Mouse (Mus musculus) gastrocnemius, adult 8-10 months (tissue): ENCODE data around the gene Atp1a4. TPM values are rescaled to one million over a fixed set of nuclear protein-coding genes. Genes with fewer than 3 reads are reported as not detected.
A peak's percentile ranks its signal among the peaks of the same experiment; 100 is the strongest.

Source experiments
- DNase-seq, 2 experiments: peaks; one replicate each; pipeline ENCODE4 v3.0.0; 2022; ENCODE audit warnings: low spot score in 2 of 2
- total RNA-seq, 4 experiments: library from RNA; stranded (reverse); gene quantifications; 2 replicates each; pipeline ENCODE4 v1.2.4; 2022

Atp1a4 gene
- under 1 TPM; 0.11 to 0.44 (median 0.27) TPM for total RNA-seq

DNA sequence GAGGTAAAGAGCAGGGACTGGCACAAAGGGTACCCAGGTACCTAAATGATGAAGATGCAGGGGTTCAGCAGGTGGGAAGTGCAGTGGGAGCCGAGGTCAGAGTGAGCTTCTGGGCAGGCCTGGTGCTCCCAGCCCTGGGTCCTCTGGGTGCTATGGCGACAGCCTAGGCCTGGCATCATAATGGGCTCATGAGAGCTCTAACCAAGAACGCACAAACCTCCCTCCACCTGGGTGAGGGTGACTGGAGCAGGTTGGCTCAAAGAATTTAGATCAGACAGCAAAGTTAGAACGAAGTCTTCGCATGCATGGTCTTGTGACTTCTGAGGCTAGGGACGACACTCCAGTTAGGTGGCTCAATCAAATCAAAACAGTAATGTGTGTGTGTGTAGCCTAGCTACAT lies at the start of gene Atp1a4:
TSS of gene Atp1a4 (minus strand) at position 101 of the 400 bp plus-strand sequence.
- no peak for DNase-seq

DNA sequence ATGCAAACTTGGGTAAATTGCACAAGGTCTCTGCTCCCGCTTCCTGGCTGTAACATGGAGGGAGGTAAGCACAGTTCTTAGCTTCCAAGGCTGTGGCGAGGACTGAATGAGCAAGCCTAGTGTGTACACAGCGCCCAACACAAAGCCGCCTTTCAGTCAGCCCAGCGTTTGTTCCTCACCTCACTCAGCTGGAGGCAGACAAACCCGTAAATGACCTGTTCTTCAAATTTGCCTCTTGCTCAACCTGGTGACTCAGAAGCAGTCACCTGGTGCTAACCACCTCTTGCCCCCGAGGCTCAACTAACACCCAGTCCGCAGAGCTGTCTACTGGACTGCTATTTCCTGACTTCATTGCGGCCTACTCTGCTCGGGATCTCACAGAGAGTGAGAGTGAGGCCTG lies 49.7 kb upstream of the Atp1a4 start:
- DNase-seq, result no peak

DNA sequence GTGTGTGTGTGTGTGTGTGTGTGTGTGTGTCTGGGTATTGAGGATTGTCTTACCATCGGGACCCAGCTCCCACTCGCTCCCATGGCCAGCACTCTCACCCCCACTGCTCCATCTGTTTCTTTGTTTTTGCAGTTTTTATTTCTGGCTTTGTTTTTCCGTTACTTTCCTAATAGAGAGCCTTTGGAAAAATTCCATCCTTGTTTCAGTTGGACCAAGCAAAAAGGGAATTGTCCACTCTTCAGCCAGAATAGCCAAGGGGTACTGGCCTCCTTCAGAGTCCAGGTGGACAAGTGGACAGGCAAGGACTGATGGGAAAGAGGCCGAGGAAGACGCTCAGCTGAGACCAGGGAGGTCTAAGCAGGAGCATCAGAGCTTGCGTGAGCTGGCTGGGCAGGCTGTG lies 48.7 kb upstream of the Atp1a4 start:
- DNase-seq, result no peak

DNA sequence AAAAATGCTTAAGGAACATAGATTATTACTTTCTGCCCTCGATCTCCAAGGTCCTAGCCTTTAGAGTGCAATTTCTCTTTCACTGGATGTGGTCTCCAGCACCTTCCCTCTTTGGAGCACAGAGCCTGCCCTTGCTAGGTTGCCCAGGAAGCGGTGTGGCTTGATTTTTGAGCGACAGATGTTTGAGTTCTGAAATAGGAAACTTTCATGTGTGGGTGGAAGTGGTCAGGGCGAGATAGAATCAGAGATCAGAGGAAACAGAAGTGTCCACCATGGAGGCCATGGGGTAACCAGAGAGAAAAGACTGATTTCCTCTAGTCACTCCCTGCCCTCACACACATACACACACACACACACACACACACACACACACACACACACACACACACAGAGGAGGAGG lies 48.0 kb upstream of the Atp1a4 start:
- DNase-seq, result no peak

DNA sequence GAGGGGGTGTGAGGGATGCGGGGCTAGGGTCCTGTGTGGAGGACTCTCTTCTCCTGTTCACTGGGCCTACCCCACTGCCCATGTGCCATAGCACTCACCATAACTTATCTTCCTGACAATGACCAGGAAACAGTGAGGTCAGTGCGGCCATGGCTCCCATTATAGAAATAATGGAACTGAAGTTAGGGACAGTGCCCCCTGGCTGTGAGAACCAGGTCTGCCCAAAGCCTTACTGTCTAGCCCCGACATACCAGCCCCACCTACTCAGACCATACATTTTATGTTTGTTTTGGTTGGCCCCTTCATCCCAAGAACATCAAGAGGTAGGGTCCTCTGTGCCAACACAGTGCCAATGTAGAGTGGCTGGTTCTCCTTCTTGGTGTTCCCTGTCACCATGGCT lies 47.4 kb upstream of the Atp1a4 start:
- no peak for DNase-seq

DNA sequence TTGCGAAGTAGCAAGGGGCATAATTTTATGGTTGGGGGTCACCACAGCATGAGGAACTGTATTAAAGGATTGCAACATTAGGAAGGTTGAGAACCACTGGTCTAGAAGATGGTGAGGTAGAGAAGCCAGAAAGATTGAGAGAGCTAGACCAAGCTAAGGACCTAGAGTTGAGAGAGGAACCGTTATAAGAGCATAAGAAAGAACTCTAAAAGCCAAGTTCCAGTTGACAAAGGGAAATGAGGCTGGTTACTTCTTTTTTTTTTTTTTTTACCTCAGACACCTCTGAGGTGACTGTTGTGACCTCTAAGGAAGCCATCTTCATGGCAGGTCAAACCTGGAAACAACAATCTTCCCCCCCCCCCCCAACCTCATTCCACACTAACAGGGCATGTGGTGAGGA lies 46.9 kb upstream of the Atp1a4 start:
- no peak for DNase-seq

DNA sequence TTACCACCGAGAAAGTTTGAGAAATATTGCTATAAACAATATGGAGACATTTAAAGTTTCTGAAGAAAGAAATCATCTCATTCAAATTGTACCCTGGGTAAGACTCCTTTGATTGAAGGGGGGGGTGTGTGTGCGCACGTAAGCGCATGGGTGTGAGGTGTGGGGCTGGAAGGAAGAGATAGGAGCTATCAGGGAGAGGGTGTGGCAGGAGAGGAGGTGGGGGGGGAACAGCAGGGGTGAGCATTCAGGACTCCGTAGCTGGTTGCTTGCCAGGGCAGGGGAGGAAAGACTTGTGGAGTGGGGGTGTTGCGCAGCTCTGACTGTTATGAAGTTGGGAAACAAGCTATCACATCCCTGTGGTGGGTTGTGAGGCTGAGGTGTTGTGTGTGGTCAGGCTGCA lies 46.2 kb upstream of the Atp1a4 start:
- DNase-seq, result no peak

DNA sequence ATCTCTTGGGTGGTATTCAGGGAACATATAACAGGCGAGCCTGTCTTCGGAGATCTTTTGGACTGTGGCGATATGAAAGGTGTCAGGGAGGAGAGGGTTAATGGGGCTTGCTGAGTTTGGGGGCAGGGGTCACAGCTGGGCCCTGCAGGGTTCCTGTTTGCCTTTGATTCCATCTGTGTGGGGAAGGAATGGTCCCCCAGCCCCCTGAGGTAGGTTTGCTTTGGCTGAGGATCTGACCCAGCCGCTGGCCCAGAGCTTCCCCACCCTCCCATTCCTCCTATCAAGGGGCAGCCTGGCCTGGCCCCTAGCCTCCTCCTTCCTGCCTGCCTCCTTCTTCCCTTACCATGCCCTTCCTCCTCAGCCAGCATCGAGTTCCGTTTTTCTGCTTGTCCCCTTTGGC lies 44.6 kb upstream of the Atp1a4 start:
- no peak for DNase-seq

DNA sequence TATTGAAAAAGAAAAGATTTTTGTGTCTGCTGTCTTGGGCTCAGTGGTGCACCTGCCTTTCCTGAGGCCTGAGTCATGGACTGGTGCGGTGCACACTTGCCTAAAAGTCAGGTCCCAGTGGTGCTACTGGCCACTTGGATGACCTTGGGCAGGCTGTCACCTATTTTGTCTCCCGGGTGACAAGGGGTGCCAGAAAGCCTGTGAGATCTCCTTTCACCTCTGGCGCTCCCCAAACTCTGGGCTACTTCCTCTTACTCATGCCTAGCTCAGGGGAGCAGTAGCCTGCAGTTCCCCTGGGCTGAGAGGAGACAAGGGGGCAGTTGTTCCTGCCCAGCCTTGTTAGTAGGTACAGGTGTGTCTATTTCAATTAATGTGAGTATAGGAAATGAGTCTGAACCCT lies 44.1 kb upstream of the Atp1a4 start:
- DNase-seq, result no peak

DNA sequence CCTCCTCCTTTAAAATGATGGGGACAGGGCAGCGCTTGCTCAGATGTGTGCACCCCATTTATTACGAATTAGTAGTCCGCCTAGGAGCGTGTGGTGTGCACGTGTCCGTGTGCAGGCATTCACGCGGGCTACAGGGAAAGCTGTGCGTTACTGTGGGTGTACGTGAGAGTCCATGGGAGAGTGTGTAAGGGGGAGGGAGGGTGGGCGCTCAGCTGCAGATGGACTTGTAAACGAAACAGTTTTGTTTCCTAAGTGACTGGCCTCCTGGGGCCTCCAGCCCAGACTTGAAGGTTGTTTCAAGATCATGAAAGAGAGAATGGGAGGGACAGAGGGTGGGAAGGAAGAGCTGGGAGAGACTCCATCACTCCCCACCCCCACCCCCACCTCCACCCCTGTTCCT lies 43.0 kb upstream of the Atp1a4 start:
- DNase-seq, result no peak

DNA sequence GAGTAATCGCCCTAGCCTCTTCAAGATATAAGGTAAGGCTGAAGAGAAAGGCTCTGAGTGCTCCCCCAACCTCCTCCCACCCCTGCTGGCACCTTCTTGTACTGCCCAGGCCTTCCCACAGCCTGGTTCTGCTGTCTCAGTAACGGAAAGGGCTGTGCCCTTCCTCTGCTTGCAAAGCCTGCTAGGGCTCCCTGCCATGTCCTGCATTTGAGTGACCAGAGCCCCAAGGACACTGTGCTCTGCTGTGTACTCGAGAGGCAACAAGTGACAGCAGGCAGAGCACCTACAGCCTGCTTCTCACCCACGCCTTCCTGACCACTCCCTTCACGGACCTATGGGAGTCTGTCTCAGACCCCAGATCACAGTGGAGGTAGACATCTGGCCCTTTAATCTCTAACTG lies 42.0 kb upstream of the Atp1a4 start:
- peak; percentile 52 to 71 for DNase-seq

DNA sequence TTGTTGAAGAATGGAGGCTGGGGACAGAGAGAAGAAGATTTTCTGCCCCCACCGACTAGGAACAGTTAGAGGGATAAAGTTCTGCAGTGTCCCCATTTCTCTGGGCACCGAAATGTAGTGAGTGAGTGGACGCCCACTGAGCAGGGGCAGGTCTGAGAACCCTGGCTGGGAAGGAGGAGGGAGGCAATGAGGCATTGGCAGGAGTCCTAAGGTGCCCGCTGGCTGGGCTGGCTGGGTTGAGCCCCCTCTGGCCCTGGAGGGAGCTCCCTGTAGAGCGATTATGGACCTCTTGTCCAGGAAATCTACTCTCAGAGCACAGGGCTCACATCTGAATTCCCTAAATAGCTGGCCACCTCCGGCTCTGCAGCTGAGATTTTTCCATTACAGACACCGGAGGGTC lies 41.3 kb upstream of the Atp1a4 start:
- no peak for DNase-seq

DNA sequence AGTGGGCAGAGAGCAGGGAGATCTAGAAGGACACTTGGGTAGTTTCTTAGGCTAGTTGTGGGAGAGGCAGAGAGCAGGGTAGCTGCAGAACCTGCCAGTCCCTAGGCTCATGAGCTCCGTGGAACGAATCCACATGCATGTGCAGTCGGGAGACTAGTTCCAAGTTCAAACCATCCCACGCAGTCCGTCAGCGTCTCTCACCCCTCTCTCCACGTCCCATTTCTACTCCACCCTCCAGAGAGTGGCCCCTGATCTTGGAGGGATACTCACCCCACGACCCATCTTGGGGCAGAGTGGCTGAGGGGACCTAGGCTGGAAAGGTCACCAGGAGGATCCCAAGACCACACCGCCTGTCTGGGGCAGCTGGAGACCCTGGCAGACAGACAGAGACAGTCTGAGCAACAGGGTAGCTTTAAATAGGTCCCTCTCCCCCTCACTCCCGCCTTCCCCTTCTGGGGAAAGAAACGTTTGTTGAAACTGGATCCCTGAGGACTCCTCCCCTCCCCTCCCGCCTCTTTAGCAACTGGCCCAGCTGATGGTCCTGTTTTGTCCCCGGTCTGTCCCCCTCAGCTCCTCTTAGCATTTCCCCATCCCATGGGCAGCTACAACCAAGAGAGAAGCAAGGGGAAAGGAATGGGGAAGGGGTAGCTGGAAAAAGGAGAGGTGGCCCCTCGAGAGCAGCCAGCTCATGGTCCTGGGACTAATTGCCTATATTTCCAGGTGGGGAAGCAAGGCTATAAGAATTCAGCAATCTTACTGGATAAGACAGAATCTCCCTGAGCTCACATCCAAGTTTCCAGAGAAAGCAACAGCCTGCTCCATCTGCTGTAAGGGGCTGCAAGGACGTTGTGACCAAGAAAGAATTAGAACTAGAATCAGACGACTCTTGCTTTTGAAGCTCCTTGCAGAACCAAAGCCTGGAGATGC lies 39.7 kb upstream of the Atp1a4 start, which contains the start of gene Atp1a2:
TSS of gene Atp1a2 (minus strand) at position 454 of the 927 bp plus-strand sequence.
- DNase-seq, result peak; percentile 71 to 81

DNA sequence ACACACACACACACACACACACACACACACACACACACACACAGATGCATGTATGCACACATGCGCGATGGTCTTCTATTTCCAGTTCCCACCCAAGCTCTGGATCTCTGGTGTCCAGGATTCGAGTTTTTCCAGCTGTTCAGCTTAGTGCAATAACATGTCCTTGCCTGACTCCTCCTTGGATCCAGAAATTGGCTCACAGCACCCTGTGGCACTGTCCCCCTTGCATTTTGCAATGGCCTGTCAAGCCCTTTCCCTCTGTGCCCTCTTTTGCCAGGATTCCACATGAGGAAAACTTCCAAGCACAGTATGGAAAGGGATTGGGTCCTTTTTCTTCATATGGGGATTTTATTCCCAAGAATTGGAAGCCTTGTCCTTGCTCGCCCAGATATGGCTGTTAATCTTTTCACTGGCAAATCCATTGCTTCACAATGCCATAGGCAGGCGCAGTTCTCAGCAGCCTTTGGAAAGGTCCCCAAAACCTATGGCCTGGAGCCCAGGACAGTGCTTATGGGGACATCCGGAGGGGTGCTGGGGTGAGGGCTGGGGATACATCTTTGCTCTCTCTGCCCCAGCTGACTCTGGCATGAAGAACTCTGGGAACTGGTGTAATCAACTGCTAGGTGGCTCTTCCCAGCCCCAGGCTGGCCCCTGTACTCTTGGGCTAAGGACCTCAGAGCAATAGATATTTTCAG lies 38.7 kb upstream of the Atp1a4 start:
- DNase-seq, result peak; percentile 46 to 58

DNA sequence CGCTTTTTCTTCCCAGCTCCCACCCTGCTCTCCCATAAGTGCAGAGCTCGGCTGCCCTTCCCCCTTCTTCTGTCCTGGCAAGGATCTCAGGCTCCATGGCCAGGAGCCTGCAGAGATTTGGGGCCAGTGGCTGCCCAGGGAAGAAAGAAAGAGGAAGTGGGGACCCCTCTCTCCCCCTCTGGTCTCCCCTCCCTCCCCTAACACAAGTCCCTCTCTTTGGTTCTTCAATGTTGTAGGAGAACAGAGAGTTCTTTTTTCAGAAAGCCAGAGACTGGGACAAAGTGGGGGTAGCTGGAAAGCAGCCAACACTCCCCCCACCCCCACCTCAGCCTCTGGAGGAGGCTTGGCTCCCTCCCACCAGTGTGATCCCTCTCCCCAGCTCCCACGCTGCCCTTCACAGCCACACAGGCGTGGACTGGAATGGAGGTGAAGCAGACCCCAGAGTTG lies 37.6 kb upstream of the Atp1a4 start:
- no peak for DNase-seq

DNA sequence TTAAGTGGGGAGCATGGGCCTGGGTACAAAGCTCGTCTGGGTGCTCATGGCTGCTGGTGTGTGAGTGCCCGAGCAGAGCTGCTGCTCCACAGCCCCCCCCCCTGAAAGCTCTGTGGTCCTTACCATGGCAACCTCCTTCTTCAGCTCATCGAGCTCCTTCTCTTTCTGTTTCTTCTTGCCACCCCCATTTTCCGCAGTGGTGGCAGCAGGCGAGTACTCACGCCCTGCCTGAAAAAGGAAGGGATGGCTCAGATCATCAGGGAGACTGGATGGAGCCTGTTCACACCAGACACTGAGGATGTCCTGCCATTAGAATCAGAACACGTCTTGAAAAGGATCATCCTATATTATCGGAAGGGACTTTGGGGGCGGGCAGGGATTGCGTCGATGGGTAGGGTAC lies 35.2 kb upstream of the Atp1a4 start:
- no peak for DNase-seq

DNA sequence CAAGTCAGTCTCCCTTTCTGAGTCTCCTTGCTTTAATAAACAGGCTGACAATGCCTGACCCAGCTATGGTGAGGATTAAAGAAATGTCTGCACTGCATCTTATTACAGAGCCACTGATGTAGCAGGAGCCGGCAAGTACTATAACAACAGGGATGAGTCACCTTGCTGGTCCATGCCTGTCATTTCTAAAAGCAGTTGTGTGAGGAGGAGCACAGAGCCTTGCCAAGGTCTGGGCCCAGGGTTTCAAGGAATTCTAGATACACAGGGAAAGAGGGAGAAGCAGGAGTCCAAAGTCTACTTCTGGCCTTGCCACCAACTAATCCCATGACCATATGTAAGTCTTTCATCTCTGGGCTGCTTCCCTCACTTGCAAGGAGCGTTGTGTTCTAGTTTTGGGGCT lies 34.7 kb upstream of the Atp1a4 start:
- no peak for DNase-seq

DNA sequence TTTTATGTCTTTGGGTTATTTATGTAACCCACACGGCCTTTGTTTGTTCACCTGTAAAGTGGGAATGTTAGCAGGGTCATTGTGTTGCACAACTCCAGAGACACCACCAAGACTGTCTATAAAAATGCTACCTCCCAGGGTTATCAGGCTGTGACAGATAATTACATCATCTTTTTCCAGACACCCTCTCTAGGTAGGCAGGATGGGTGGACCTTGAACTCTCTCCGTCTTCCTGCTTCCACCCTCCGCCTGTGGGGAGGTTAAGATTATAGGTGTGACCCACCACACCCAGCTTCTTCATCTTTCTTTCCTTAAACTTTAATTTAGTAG lies 31.4 kb upstream of the Atp1a4 start:
- DNase-seq, result no peak

DNA sequence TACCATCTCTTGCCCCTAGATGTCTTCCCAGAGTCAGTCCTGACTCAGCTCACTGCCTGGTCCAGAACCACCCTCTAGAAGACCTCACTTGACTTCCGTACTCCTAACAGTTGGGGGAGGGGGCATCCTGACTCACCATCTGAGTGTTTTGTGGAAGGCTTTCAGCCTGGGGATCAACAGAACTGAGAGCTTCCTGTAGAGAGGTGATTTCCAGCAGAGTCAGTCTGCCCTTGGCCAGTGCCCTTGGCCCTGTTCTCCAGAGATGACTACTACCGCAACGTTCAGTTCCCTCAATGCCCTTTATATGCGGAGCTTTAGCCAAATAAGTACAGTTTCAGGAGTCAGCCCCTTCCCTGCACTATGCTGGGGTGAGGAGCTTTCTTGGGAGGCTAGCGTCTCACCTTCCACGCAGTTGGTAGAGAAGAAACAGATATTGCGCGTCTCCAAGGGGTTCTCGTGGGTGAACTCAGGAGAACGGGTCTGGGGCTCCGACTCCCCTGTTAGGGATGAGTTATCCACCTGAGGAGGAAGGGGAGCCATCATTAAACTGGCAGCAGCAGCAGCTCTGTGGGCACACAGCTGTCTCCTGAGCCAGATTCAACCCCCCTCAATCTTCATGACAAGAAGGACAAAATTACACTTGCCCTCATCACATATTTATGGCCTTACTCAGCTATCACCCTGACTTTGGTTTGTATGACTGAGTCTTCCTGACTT lies 30.8 kb upstream of the Atp1a4 start:
- no peak for DNase-seq

DNA sequence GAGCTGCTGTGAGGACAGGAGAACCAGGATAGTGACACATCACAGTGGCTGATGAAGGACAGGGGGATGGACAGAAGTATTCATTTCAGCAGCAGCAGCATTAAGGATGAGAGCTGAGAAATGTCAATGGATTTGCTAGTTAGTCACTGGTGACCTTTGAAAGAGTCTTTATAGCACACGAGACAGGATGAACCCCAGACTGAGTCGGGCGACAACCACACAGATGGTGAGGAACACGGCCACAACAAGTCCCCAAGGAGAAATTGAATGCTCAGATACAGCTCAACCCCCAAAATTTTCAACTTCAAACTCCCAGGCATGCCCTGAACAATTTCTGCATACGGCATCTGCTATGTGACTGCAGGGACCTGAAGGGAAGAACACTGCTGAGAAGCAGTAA lies 28.5 kb upstream of the Atp1a4 start:
- no peak for DNase-seq

DNA sequence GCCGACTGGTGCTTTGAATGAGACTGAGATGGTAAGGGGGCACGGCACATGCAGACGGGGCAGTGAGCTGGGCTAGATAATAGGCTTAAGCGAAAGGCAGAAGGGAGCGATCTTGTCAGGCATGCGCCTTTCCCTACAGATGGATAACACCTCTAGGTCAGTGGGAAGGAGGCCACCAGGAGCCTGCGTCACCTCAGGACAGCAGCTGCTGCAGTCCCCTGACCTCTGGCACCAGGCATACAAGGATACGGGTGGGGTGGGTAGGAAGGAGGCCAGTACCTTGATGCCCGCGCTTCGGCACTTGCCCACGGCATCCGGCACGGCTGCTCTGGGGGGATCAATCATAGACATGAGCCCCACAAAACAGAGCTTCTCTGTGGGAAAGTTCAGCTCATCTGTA lies 26.0 kb upstream of the Atp1a4 start:
- DNase-seq, result peak in 1 of 2 experiments; percentile 66

DNA sequence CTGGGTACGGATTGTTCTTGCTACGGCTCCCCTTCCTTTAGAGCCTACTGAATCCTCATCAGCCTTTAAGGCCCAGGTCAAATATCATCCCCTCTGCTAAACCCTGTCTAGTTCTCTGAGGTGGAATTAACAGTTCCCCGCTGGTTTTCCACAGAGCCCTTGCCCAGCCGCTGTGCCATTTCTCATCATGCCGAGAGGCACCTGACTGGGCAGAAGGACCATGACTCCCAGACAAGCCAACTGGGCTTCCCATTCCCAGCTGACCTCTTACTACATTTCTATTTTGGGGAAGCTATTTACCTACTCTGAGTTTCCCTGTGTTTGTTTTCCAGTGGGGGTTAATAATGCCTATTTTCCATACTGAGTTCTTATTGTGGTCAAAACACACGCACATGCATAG lies 24.9 kb upstream of the Atp1a4 start:
- peak in 1 of 2 experiments; percentile 52 for DNase-seq
